Mouse (Mus musculus): ENCODE data around the gene Nfix.

Gene Nfix

GRCm38 (mm10) chr8:84834002-84834865 lies 34.1 kb upstream of the Nfix start:
- in situ Hi-C loops (cut with MboI, MseI) = loop anchor here (25.0 kb wide), 1 partner anchor 1097 kb away; the partner anchor contains the start of gene Adgre5

GRCm38 (mm10) chr8:84832759-84833742 lies 32.9 kb upstream of the Nfix start:
- in situ Hi-C loops (cut with MboI, MseI) = loop anchor here (25.0 kb wide), 1 partner anchor 1096 kb away; the partner anchor contains the start of gene Adgre5

- in situ Hi-C loops (cut with MboI, MseI) = loop anchor here (25.0 kb wide), 1 partner anchor 1095 kb away; the partner anchor contains the start of gene Adgre5
Observed at GRCm38 (mm10) chr8:84832034-84832717, 32.0 kb upstream of the Nfix start.

- in situ Hi-C loops (cut with MboI, MseI) = loop anchor here (25.0 kb wide), 1 partner anchor 1094 kb away; the partner anchor contains the start of gene Adgre5
Observed at GRCm38 (mm10) chr8:84831490-84831889, 31.3 kb upstream of the Nfix start, which contains the start of gene Gadd45gip1. TSS of gene Gadd45gip1 (plus strand) at chr8:84831522.

- in situ Hi-C loops (cut with MboI, MseI) = loop anchor here (25.0 kb wide), 1 partner anchor 1089 kb away; the partner anchor contains the start of gene Adgre5
Observed at GRCm38 (mm10) chr8:84826518-84826917, 26.4 kb upstream of the Nfix start.

- in situ Hi-C loops (cut with MboI, MseI) = loop anchor here (25.0 kb wide), 1 partner anchor 1088 kb away; the partner anchor contains the start of gene Adgre5
Observed at GRCm38 (mm10) chr8:84825636-84826035, 25.5 kb upstream of the Nfix start.

- in situ Hi-C loops (cut with MboI, MseI) = no loop called here
Observed at GRCm38 (mm10) chr8:84823653-84824052, 23.5 kb upstream of the Nfix start.

- in situ Hi-C loops (cut with MboI, MseI) = no loop called here
Observed at GRCm38 (mm10) chr8:84822723-84823122, 22.6 kb upstream of the Nfix start, which contains the start of gene Dand5. TSS of gene Dand5 (minus strand) at chr8:84822823.

GRCm38 (mm10) chr8:84816117-84816516 lies 16.0 kb upstream of the Nfix start:
- in situ Hi-C loops (cut with MboI, MseI) = no loop called here

GRCm38 (mm10) chr8:84815547-84815946 lies 15.4 kb upstream of the Nfix start:
- in situ Hi-C loops (cut with MboI, MseI) = no loop called here

- in situ Hi-C loops (cut with MboI, MseI) = loop anchor here (5.0 kb wide), 1 partner anchor 117 kb away; no protein-coding TSS in a partner anchor
Observed at GRCm38 (mm10) chr8:84814555-84815441, 14.7 kb upstream of the Nfix start.

- in situ Hi-C loops (cut with MboI, MseI) = loop anchor here (5.0 kb wide), 1 partner anchor 117 kb away; no protein-coding TSS in a partner anchor
Observed at GRCm38 (mm10) chr8:84814240-84814554, 14.1 kb upstream of the Nfix start.

GRCm38 (mm10) chr8:84813830-84814229 lies 13.7 kb upstream of the Nfix start:
- in situ Hi-C loops (cut with MboI, MseI) = loop anchor here (5.0 kb wide), 1 partner anchor 117 kb away; no protein-coding TSS in a partner anchor

- in situ Hi-C loops (cut with MboI, MseI) = loop anchor here (5.0 kb wide), 1 partner anchor 116 kb away; no protein-coding TSS in a partner anchor
Observed at GRCm38 (mm10) chr8:84813059-84813458, 12.9 kb upstream of the Nfix start.

- in situ Hi-C loops (cut with MboI, MseI) = loop anchor here (5.0 kb wide), 1 partner anchor 114 kb away; no protein-coding TSS in a partner anchor
Observed at GRCm38 (mm10) chr8:84811303-84811702, 11.2 kb upstream of the Nfix start.

GRCm38 (mm10) chr8:84810896-84811295 lies 10.8 kb upstream of the Nfix start:
- in situ Hi-C loops (cut with MboI, MseI) = loop anchor here (5.0 kb wide), 1 partner anchor 114 kb away; no protein-coding TSS in a partner anchor

- in situ Hi-C loops (cut with MboI, MseI) = loop anchor here (5.0 kb wide), 1 partner anchor 113 kb away; no protein-coding TSS in a partner anchor
Observed at GRCm38 (mm10) chr8:84809941-84810280, 9.8 kb upstream of the Nfix start.

GRCm38 (mm10) chr8:84809109-84809940 lies 9.2 kb upstream of the Nfix start:
- in situ Hi-C loops (cut with MboI, MseI) = no loop called here

GRCm38 (mm10) chr8:84806031-84806430 lies 5.9 kb upstream of the Nfix start:
- in situ Hi-C loops (cut with MboI, MseI) = no loop called here
